Mouse (Mus musculus) ES-Bruce4 (cell line): ENCODE data around the gene Rnf5.

Experiments
- EP300 ChIP-seq: IDR thresholded peaks from 2 replicates; pipeline ENCODE4 v1.6.1; 2011; ENCODE audit warnings: low read depth, low read length; ENCODE audit not compliant: insufficient read depth
- POLR2A ChIP-seq: IDR thresholded peaks from one replicate; pipeline ENCODE4 v1.8.1; 2011; ENCODE audit warnings: low read length; ENCODE audit not compliant: insufficient read depth

DNA sequence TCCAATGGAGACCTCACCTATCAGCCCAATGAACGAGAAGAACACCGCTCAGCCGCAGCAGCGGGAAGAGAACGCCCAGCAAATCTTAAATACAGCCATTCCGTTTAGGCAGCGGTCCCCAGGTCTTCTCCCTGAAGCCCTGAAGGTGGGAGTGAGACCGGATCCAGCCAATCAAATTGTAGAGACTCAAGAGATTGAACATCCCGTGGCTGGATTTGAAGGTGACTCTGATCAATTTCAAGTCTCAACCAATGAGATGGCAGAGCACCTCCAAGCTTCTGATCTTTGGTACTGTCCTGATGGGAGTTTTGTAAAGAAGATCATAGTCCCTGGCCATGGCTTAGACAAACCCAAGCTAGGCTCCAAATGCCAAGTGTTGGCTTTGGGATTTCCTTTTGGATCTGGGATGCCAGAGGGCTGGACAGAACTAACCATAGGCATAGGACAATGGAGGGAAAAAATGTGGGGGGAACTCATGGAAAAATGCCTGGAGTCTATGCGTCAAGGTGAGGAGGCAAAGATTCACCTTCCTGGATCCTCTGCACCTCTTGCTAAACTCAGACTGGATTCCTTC, 41.9 kb upstream of the Rnf5 start:
- no peak for TF ChIP-seq POLR2A
- no peak for TF ChIP-seq EP300
